Mouse (Mus musculus): ENCODE results near the gene Cd22.
A peak's percentile ranks its signal among the peaks of the same experiment; 100 is the strongest.

GRCm38 (mm10) chr7:30859635-30860402 is 20.3 kb downstream of the Cd22 start:
- TF ChIP-seq CTCF (IDR thresholded peaks at IDR 0.05; ENCODE audit: insufficient read depth, low read depth, low read length) (peak; percentile 15; the same call in 1 of the 2 replicates), POLR2A (IDR thresholded peaks at IDR 0.05; ENCODE audit: insufficient read depth, low read depth, low read length) (no peak)

All from olfactory bulb, adult 2 months (tissue).